Mouse (Mus musculus): ENCODE data around the gene Arhgef2. TPM values are rescaled to one million over a fixed set of nuclear protein-coding genes. Genes with fewer than 3 reads are reported as not detected.
A peak's percentile ranks its signal among the peaks of the same experiment; 100 is the strongest.

Arhgef2 gene
- polyA plus RNA-seq, 1 experiment from 2014 or later: 123 TPM

GRCm38 (mm10) chr3:88625531-88625930 is 19.8 kb downstream of the Arhgef2 start:
- Histone ChIP-seq H3K36me3 (peaks cover 63% of the 10 kb centered on the region), H3K4me1 (replicated peaks) (peaks cover 82% of the 10 kb centered on the region), H3K4me3 (0 out of 2 replicates have a peak overlapping the region, but pooled peaks have one; percentile 7), H3K9me3 (no peaks in the 10 kb centered on the region), H3K27me3 (ENCODE audit: insufficient read depth, poor library complexity, severe bottlenecking) (no peaks in the 10 kb centered on the region), H3K27ac (peak overlapping the region; percentile 99)
- no peak for DNase-seq (ENCODE audit: low spot score)
- WGBS: 90% methylated on average over 7 of the region's 7 CpGs

GRCm38 (mm10) chr3:88626316-88626715 is 20.6 kb downstream of the Arhgef2 start:
- peaks cover 75% of the 10 kb centered on the region for H3K4me1 ChIP-seq (replicated peaks)
- 75% methylated on average over 7 of the region's 7 CpGs for WGBS
- DNase-seq (ENCODE audit: low spot score): no peak
- H3K9me3 ChIP-seq: no peaks in the 10 kb centered on the region
- H3K27ac ChIP-seq: peak overlapping the region; percentile 50
- H3K36me3 ChIP-seq: peaks cover 67% of the 10 kb centered on the region
- no peaks in the 10 kb centered on the region for H3K27me3 ChIP-seq (ENCODE audit: insufficient read depth, poor library complexity, severe bottlenecking)
- H3K4me3 ChIP-seq: no peak overlapping the region

GRCm38 (mm10) chr3:88627114-88627513 is 21.3 kb downstream of the Arhgef2 start:
- 71% methylated on average over 4 of the region's 4 CpGs for WGBS
- Histone ChIP-seq H3K36me3 (peaks cover 75% of the 10 kb centered on the region), H3K9me3 (no peaks in the 10 kb centered on the region), H3K27me3 (ENCODE audit: insufficient read depth, poor library complexity, severe bottlenecking) (no peaks in the 10 kb centered on the region), H3K4me1 (replicated peaks) (peaks cover 75% of the 10 kb centered on the region), H3K4me3 (no peak overlapping the region), H3K27ac (no peak overlapping the region)
- no peak for DNase-seq (ENCODE audit: low spot score)

- Histone ChIP-seq H3K27ac (no peak overlapping the region), H3K27me3 (ENCODE audit: insufficient read depth, poor library complexity, severe bottlenecking) (no peaks in the 10 kb centered on the region), H3K36me3 (peaks cover 79% of the 10 kb centered on the region), H3K9me3 (no peaks in the 10 kb centered on the region), H3K4me3 (no peak overlapping the region), H3K4me1 (replicated peaks) (peaks cover 72% of the 10 kb centered on the region)
- no peak for DNase-seq (ENCODE audit: low spot score)
- 82% methylated on average over 2 of the region's 2 CpGs for WGBS
Observed at GRCm38 (mm10) chr3:88627535-88627934, 21.8 kb downstream of the Arhgef2 start.

GRCm38 (mm10) chr3:88628766-88629165 is 23.0 kb downstream of the Arhgef2 start:
- whole genome bisulfite sequencing: 77% methylated on average over 4 of the region's 4 CpGs
- no peaks in the 10 kb centered on the region for H3K27me3 ChIP-seq (ENCODE audit: insufficient read depth, poor library complexity, severe bottlenecking)
- no peak overlapping the region for H3K4me3 ChIP-seq
- no peak for DNase-seq (ENCODE audit: low spot score)
- H3K27ac ChIP-seq: no peak overlapping the region
- H3K9me3 ChIP-seq: no peaks in the 10 kb centered on the region
- peaks cover 59% of the 10 kb centered on the region for H3K4me1 ChIP-seq (replicated peaks)
- peaks cover 91% of the 10 kb centered on the region for H3K36me3 ChIP-seq

- Histone ChIP-seq H3K36me3 (peaks cover 96% of the 10 kb centered on the region), H3K27me3 (ENCODE audit: insufficient read depth, poor library complexity, severe bottlenecking) (no peaks in the 10 kb centered on the region), H3K27ac (0 out of 2 replicates have a peak overlapping the region, but pooled peaks have one; percentile 6), H3K4me3 (no peak overlapping the region), H3K4me1 (replicated peaks) (peaks cover 54% of the 10 kb centered on the region), H3K9me3 (no peaks in the 10 kb centered on the region)
- 74% methylated on average over 13 of the region's 13 CpGs for WGBS
- no peak for DNase-seq (ENCODE audit: low spot score)
Observed at GRCm38 (mm10) chr3:88629244-88629643, 23.5 kb downstream of the Arhgef2 start.

- Histone ChIP-seq H3K36me3 (peaks cover 96% of the 10 kb centered on the region), H3K4me3 (no peak overlapping the region), H3K27me3 (ENCODE audit: insufficient read depth, poor library complexity, severe bottlenecking) (no peaks in the 10 kb centered on the region), H3K4me1 (replicated peaks) (peaks cover 47% of the 10 kb centered on the region), H3K9me3 (no peaks in the 10 kb centered on the region), H3K27ac (no peak overlapping the region)
- 83% methylated on average over 9 of the region's 9 CpGs for WGBS
- DNase-seq (ENCODE audit: low spot score): no peak
Observed at GRCm38 (mm10) chr3:88630018-88630417, 24.3 kb downstream of the Arhgef2 start.

- Histone ChIP-seq H3K4me3 (no peak overlapping the region), H3K36me3 (peaks cover 98% of the 10 kb centered on the region), H3K4me1 (replicated peaks) (peaks cover 38% of the 10 kb centered on the region), H3K27ac (0 out of 2 replicates have a peak overlapping the region, but pooled peaks have one; percentile 24), H3K27me3 (ENCODE audit: insufficient read depth, poor library complexity, severe bottlenecking) (no peaks in the 10 kb centered on the region), H3K9me3 (no peaks in the 10 kb centered on the region)
- DNase-seq (ENCODE audit: low spot score): no peak
- 65% methylated on average over 6 of the region's 6 CpGs for WGBS
Observed at GRCm38 (mm10) chr3:88630849-88631341, 25.1 kb downstream of the Arhgef2 start.

- Histone ChIP-seq H3K4me3 (no peak overlapping the region), H3K9me3 (no peaks in the 10 kb centered on the region), H3K4me1 (replicated peaks) (peaks cover 26% of the 10 kb centered on the region), H3K27me3 (ENCODE audit: insufficient read depth, poor library complexity, severe bottlenecking) (no peaks in the 10 kb centered on the region), H3K36me3 (peaks cover 98% of the 10 kb centered on the region), H3K27ac (no peak overlapping the region)
- peak; percentile 31 for DNase-seq (ENCODE audit: low spot score)
- 78% methylated on average over 12 of the region's 12 CpGs for WGBS
Observed at GRCm38 (mm10) chr3:88631921-88632587, 26.3 kb downstream of the Arhgef2 start.

GRCm38 (mm10) chr3:88633056-88633455 is 27.3 kb downstream of the Arhgef2 start:
- peaks cover 99% of the 10 kb centered on the region for H3K36me3 ChIP-seq
- 92% methylated on average over 10 of the region's 10 CpGs for WGBS
- no peak overlapping the region for H3K4me3 ChIP-seq
- H3K27me3 ChIP-seq (ENCODE audit: insufficient read depth, poor library complexity, severe bottlenecking): no peaks in the 10 kb centered on the region
- no peak overlapping the region for H3K27ac ChIP-seq
- DNase-seq (ENCODE audit: low spot score): no peak
- no peaks in the 10 kb centered on the region for H3K9me3 ChIP-seq
- peaks cover 21% of the 10 kb centered on the region for H3K4me1 ChIP-seq (replicated peaks)

GRCm38 (mm10) chr3:88635506-88636275 is 29.9 kb downstream of the Arhgef2 start:
- no peak overlapping the region for H3K27ac ChIP-seq
- H3K4me3 ChIP-seq: no peak overlapping the region
- H3K27me3 ChIP-seq (ENCODE audit: insufficient read depth, poor library complexity, severe bottlenecking): no peaks in the 10 kb centered on the region
- no peak for DNase-seq (ENCODE audit: low spot score)
- WGBS: 92% methylated on average over 19 of the region's 19 CpGs
- H3K4me1 ChIP-seq (replicated peaks): no peaks in the 10 kb centered on the region; the same call in 1 of the 2 replicates
- peaks cover 99% of the 10 kb centered on the region for H3K36me3 ChIP-seq
- H3K9me3 ChIP-seq: no peaks in the 10 kb centered on the region

- H3K4me1 ChIP-seq (replicated peaks): no peaks in the 10 kb centered on the region; the same call in 1 of the 2 replicates
- peaks cover 99% of the 10 kb centered on the region for H3K36me3 ChIP-seq
- H3K4me3 ChIP-seq: no peak overlapping the region
- no peaks in the 10 kb centered on the region for H3K9me3 ChIP-seq
- WGBS: 92% methylated on average over 8 of the region's 8 CpGs
- no peak overlapping the region for H3K27ac ChIP-seq
- DNase-seq (ENCODE audit: low spot score): no peak
- H3K27me3 ChIP-seq (ENCODE audit: insufficient read depth, poor library complexity, severe bottlenecking): no peaks in the 10 kb centered on the region
Observed at GRCm38 (mm10) chr3:88636555-88636986, 30.8 kb downstream of the Arhgef2 start.

- DNase-seq (ENCODE audit: low spot score): no peak
- H3K36me3 ChIP-seq: peaks cover 99% of the 10 kb centered on the region
- WGBS: 95% methylated on average over 5 of the region's 5 CpGs
- H3K4me3 ChIP-seq: no peak overlapping the region
- H3K9me3 ChIP-seq: no peaks in the 10 kb centered on the region
- H3K4me1 ChIP-seq (replicated peaks): no peaks in the 10 kb centered on the region
- no peak overlapping the region for H3K27ac ChIP-seq
- no peaks in the 10 kb centered on the region for H3K27me3 ChIP-seq (ENCODE audit: insufficient read depth, poor library complexity, severe bottlenecking)
Observed at GRCm38 (mm10) chr3:88637134-88637533, 31.4 kb downstream of the Arhgef2 start.

All from hindbrain, embryonic 10.5 days (tissue).